Mouse (Mus musculus): ENCODE data around the gene Uck2.

DNA sequence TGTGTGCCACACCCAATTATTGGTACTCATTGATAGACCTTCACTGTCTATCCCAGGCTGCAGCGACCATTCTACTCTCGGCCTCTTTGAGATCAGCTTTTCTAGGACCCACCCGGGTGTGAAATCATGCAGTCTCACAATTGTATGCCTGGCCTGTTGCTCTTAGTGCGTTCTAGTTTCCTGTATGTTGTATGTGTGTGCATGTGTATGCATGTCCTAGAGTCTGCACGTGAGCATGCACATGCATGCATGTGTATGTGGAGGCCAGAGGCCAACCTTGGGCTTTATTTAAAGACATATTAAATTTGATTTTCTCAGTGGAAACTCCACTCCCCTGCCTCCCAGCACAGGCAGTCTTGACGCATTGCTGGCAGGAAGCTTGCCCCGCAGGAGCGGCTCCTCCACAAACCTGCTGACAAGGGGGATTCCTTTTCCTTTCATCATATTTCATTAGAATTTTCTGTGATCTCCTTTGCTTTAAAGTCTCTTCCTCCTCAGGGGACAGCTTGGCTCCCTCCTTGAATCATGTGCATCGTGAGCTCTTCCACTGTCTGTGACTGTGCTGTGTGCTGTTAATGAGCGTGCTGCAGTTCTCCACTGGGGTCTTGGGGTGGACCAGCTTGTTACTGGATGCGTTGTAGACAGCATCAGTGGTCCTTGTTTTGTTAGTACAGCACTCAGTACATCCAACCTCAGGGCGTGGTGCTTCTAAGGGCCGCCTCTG, 10.7 kb upstream of the Uck2 start:
- TF ChIP-seq CTCF (IDR thresholded peaks at IDR 0.05; ENCODE audit: insufficient read depth, low read depth, low read length): no peak
- TF ChIP-seq POLR2A (IDR thresholded peaks at IDR 0.05; ENCODE audit: insufficient read depth, low read depth, low read length): no peak
